9 mouse cellular contexts compared by ENCODE assay signal in genomic region chr16:96819649-96820048, GRCm38 (mm10).
DNase-seq lines count a peak whose midpoint lies in the region; ATAC-seq lines count a peak whose summit lies in the region.
"Had no signal": no experiment of that assay in that cellular context is flagged by ENCODE, and none has a peak within 500 bp of the region (broad histone marks: within the 10 kb centered on the region; RNA-seq: fewer than 3 reads in every experiment).

No protein-coding gene starts in this region.

- DNase-seq in adrenal gland, postnatal 4 days (ENCODE audit: low spot score in 2 of 2): peak; percentile 6 to 53
- peak; percentile 67 for DNase-seq in layer of hippocampus, adult 9-11 months
- DNase-seq in lung, postnatal 10 days: peak; percentile 71
- DNase-seq in ovary, postnatal 36 days (ENCODE audit: low spot score): peak; percentile 49
- DNase-seq in thymus, postnatal 14 days: peak; percentile 53

- no peaks in the 10 kb centered on the region for H3K36me3 ChIP-seq in embryonic facial prominence, embryonic 13.5 days

- 21% methylated on average over 16 of the region's 16 CpGs for WGBS in embryonic facial prominence, embryonic 13.5 days

- no peaks in the 10 kb centered on the region for H3K27me3 ChIP-seq in embryonic facial prominence, embryonic 13.5 days

- no peak overlapping the region for H3K4me2 ChIP-seq in embryonic facial prominence, embryonic 13.5 days

- H3K4me3 ChIP-seq in embryonic facial prominence, embryonic 13.5 days: no peak overlapping the region
- H3K4me3 ChIP-seq: erythroblast, embryonic 14.5 days had no signal

- no peak overlapping the region for H3K27ac ChIP-seq in embryonic facial prominence, embryonic 13.5 days

- peak; percentile 87 for ATAC-seq in CD4-positive, CD25-positive, alpha-beta regulatory T cell, adult 4 months
- 0 out of 2 replicates have a peak, but pooled peaks have one; percentile 59 for ATAC-seq in embryonic facial prominence, embryonic 13.5 days (ENCODE audit: insufficient number of reproducible peaks, insufficient read depth, low FRiP score, low TSS enrichment, low read depth)
- ATAC-seq in hematopoietic stem cell, adult 5-6 weeks (replicated peaks in 1 of 2; ENCODE audit: insufficient read depth in 1 of 2, low FRiP score in 2 of 2, low TSS enrichment in 1 of 2, low read depth in 1 of 2, poor library complexity in 2 of 2, severe bottlenecking in 2 of 2): peak; percentile 87 to 95

- H3K9me3 ChIP-seq in embryonic facial prominence, embryonic 13.5 days: no peaks in the 10 kb centered on the region

- H3K9ac ChIP-seq in embryonic facial prominence, embryonic 13.5 days: no peak overlapping the region

- H3K4me1 ChIP-seq in embryonic facial prominence, embryonic 13.5 days: no peaks in the 10 kb centered on the region
